Comparison of ENCODE assay signal across 15 mouse cellular contexts in the genomic region with DNA sequence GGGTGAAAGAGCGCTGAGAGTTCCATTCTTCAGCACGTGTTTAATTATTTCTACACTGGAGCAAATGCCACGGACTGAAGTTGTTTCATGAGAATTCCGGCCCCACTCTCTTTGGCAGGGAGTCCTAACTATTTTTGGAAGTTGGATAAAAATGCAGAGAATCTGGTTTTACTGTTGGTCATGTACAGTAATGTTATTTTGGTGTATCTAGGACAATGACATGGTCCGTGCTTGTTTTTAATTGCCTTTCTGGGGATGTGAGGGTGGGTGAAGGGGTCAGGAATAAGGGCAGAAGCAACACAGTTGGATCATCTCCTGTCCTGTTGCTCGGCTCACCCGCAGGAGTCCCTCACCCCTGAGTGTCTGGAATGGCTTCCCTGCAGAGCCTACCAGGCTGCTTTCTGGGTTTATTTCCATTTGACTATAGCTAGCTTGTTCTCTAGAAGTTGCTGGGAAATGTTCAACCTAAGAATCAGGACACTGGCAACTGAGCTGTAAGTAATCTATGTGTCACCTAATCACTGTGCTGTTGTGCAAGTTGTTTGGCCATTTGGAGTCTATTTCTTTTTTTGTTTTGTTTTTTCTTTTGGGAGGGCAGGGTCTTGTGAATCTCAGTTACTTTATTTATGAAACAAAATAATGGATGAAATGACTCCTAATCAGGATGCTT. TPM values are rescaled to one million over a fixed set of nuclear protein-coding genes. Genes with fewer than 3 reads are reported as not detected.
DNase-seq lines count a peak whose midpoint lies in the region; ATAC-seq and TF ChIP-seq lines count a peak whose summit lies in the region.
"Had no signal": no experiment of that assay in that cellular context is flagged by ENCODE, and none has a peak within 500 bp of the region (broad histone marks: within the 10 kb centered on the region; RNA-seq: fewer than 3 reads in every experiment).

No protein-coding gene starts in this region.

- no peak overlapping the region for H3K4me2 ChIP-seq in liver, embryonic 12.5 days
- H3K4me2 ChIP-seq in kidney, embryonic 15.5 days: no peak overlapping the region
- H3K4me2 ChIP-seq: hindbrain, embryonic 12.5 days; midbrain, embryonic 12.5 days; neural tube, embryonic 12.5 days had no signal

- peaks cover 8% of the 10 kb centered on the region for H3K4me1 ChIP-seq in liver, adult 2 months (ENCODE audit: control insufficient read depth, insufficient read depth, low read length)
- peaks cover 5% of the 10 kb centered on the region; the same call in 1 of the 2 replicates for H3K4me1 ChIP-seq in liver, embryonic 12.5 days
- H3K4me1 ChIP-seq in kidney, embryonic 15.5 days: peaks cover 11% of the 10 kb centered on the region
- H3K4me1 ChIP-seq: hindbrain, embryonic 12.5 days; midbrain, embryonic 12.5 days; neural tube, embryonic 12.5 days had no signal

- no peaks in the 10 kb centered on the region for H3K36me3 ChIP-seq in liver, adult 2 months (ENCODE audit: control insufficient read depth, insufficient read depth, low read length)
- H3K36me3 ChIP-seq in liver, embryonic 12.5 days: no peaks in the 10 kb centered on the region
- H3K36me3 ChIP-seq in kidney, embryonic 15.5 days: no peaks in the 10 kb centered on the region
- H3K36me3 ChIP-seq: hindbrain, embryonic 12.5 days; midbrain, embryonic 12.5 days; neural tube, embryonic 12.5 days had no signal

- no peak for TF ChIP-seq POLR2A in liver, adult 2 months (IDR thresholded peaks at IDR 0.05; ENCODE audit: extremely low read depth, insufficient read depth, low read length)

- H3K27ac ChIP-seq in liver, adult 2 months (replicated peaks; ENCODE audit: insufficient read depth, low read depth, low read length): peak overlapping the region; percentile 48
- no peak overlapping the region for H3K27ac ChIP-seq in liver, embryonic 12.5 days
- H3K27ac ChIP-seq in kidney, embryonic 15.5 days: peak overlapping the region; percentile 72
- H3K27ac ChIP-seq: hindbrain, embryonic 12.5 days; midbrain, embryonic 12.5 days; neural tube, embryonic 12.5 days had no signal

- no peak for TF ChIP-seq CTCF in liver, adult 2 months (IDR thresholded peaks at IDR 0.05; ENCODE audit: low read depth, low read length)

- DNase-seq in heart, adult 11 months: peak; percentile 85
- no peak for DNase-seq in heart, postnatal 36 days
- peak; percentile 54 for DNase-seq in liver, adult 2 months (ENCODE audit: extremely low read depth, low read depth, low spot score)
- DNase-seq in lung, postnatal 14 days: peak; percentile 12
- DNase-seq in left cerebral cortex, adult 9 months (ENCODE audit: low spot score in 2 of 2): no peak
- no peak for DNase-seq in T-cell, adult 2 months (ENCODE audit: low spot score)
- DNase-seq: cerebellum, adult 9-10 months; left cerebral cortex, postnatal 4 days; thymus, postnatal 36 days had no signal

- no peak overlapping the region for H3K4me3 ChIP-seq in liver, adult 2 months (ENCODE audit: insufficient read depth, low read depth, low read length)
- H3K4me3 ChIP-seq in liver, embryonic 12.5 days: no peak overlapping the region
- no peak overlapping the region for H3K4me3 ChIP-seq in kidney, embryonic 15.5 days (replicated peaks)
- H3K4me3 ChIP-seq: hindbrain, embryonic 12.5 days; midbrain, embryonic 12.5 days; neural tube, embryonic 12.5 days had no signal

- H3K9me3 ChIP-seq in liver, embryonic 12.5 days (replicated peaks): 0 out of 2 replicates have a peak, but pooled peaks cover 3% of the 10 kb centered on the region
- no peaks in the 10 kb centered on the region for H3K9me3 ChIP-seq in kidney, embryonic 15.5 days (replicated peaks)
- H3K9me3 ChIP-seq: hindbrain, embryonic 12.5 days; midbrain, embryonic 12.5 days had no signal

- ATAC-seq in liver, embryonic 12.5 days: no peak
- ATAC-seq in kidney, embryonic 15.5 days (replicated peaks; ENCODE audit: low FRiP score): no peak
- ATAC-seq: forebrain, embryonic 16.5 days had no signal

- no peaks in the 10 kb centered on the region for H3K79me2 ChIP-seq in liver, adult 2 months (ENCODE audit: control insufficient read depth, insufficient read depth, low read length)

- intact Hi-C loops in heart, postnatal 36 days (cut with DNase I): no loop called here

- WGBS in liver, adult 2 months: 26% methylated on average over 7 of the region's 7 CpGs
- WGBS in liver, embryonic 12.5 days (ENCODE audit: insufficient replicate concordance): 75% methylated on average over 7 of the region's 7 CpGs
- 44% methylated on average over 7 of the region's 7 CpGs for WGBS in kidney, embryonic 15.5 days

- H3K9ac ChIP-seq in liver, adult 2 months (ENCODE audit: low read depth, low read length): no peak overlapping the region
- no peak overlapping the region for H3K9ac ChIP-seq in liver, embryonic 12.5 days
- H3K9ac ChIP-seq in kidney, embryonic 15.5 days: no peak overlapping the region
- H3K9ac ChIP-seq: hindbrain, embryonic 12.5 days; midbrain, embryonic 12.5 days; neural tube, embryonic 12.5 days had no signal

- no peaks in the 10 kb centered on the region for H3K27me3 ChIP-seq in liver, adult 2 months (ENCODE audit: control insufficient read depth, insufficient read depth, low read length)
- H3K27me3 ChIP-seq in liver, embryonic 12.5 days (replicated peaks): 0 out of 2 replicates have a peak, but pooled peaks cover 6% of the 10 kb centered on the region
- no peaks in the 10 kb centered on the region for H3K27me3 ChIP-seq in kidney, embryonic 15.5 days
- H3K27me3 ChIP-seq: hindbrain, embryonic 12.5 days; midbrain, embryonic 12.5 days; neural tube, embryonic 12.5 days had no signal

RNA-seq across cellular contexts. Expression of a gene that starts 48.1 kb away (rescaled TPM):
- total RNA-seq in heart, postnatal 36 days (2021): 10 to 100 TPM; 25.9 to 27.9 TPM
- total RNA-seq in liver, adult 2 months (2014; rRNA removed): 7.9 and 8.7 TPM in 2 replicates
- polyA plus RNA-seq in liver, adult 2 months (2012; rRNA removed): 4.5 and 4.6 TPM in 2 replicates
- 16.8 and 17.0 TPM in 2 replicates for polyA plus RNA-seq in liver, embryonic 12.5 days (2016; fragmentation: Nextera tagmentation; extraction: Ambion mirVana)
- 27.2 and 29.8 TPM in 2 replicates for polyA plus RNA-seq in kidney, embryonic 15.5 days (2015; fragmentation: Nextera tagmentation; extraction: Ambion mirVana)

Comparison
In these comparisons a context has a peak if more than half of its experiments do, and no peak if none do; other contexts are left out.
1. DNase-seq: peak in heart, adult 11 months (single experiment), liver, adult 2 months (single experiment) and lung, postnatal 14 days (single experiment); none in heart, postnatal 36 days (0 of 2), left cerebral cortex, adult 9 months (0 of 2) and T-cell, adult 2 months (single experiment).